Mouse (Mus musculus) erythroblast, embryonic 14.5 days (primary cell): Measurements from ENCODE around the gene Klk7.

Experiments used
- GATA1 ChIP-seq: IDR thresholded peaks from 2 replicates; pipeline ENCODE4 v1.6.1; 2012; ENCODE audit warnings: low read length, inconsistent platforms, mixed read lengths
- TAL1 ChIP-seq: IDR thresholded peaks from 3 replicates; pipeline ENCODE4 v1.6.1; 2012; ENCODE audit warnings: low read length, inconsistent platforms, mixed read lengths

- no peak for TF ChIP-seq TAL1
- no peak for TF ChIP-seq GATA1
These were observed 46.4 kb downstream of the Klk7 start for GRCm38 (mm10) chr7:43857501-43857900.
